8 mouse cellular contexts compared by ENCODE assay signal in genomic region chrX:94235190-94235555, GRCm38 (mm10). TPM values are rescaled to one million over a fixed set of nuclear protein-coding genes. Genes with fewer than 3 reads are reported as not detected.
DNase-seq lines count a peak whose midpoint lies in the region; ATAC-seq and TF ChIP-seq lines count a peak whose summit lies in the region.

No protein-coding gene starts in this region.

- no peaks in the 10 kb centered on the region for H3K36me3 ChIP-seq in heart, embryonic 13.5 days
- no peaks in the 10 kb centered on the region for H3K36me3 ChIP-seq in limb, embryonic 15.5 days

- H3K4me2 ChIP-seq in heart, embryonic 13.5 days, result peak overlapping the region; percentile 70
- peak overlapping the region; percentile 50 for H3K4me2 ChIP-seq in limb, embryonic 15.5 days

- no peaks in the 10 kb centered on the region for H3K4me1 ChIP-seq in heart, embryonic 13.5 days
- no peaks in the 10 kb centered on the region for H3K4me1 ChIP-seq in bone marrow, adult 2 months (ENCODE audit: control insufficient read depth, insufficient read depth, low read length)
- H3K4me1 ChIP-seq in limb, embryonic 15.5 days, result no peaks in the 10 kb centered on the region

- WGBS in heart, embryonic 13.5 days, result 9% methylated on average over 35 of the region's 35 CpGs
- 9% methylated on average over 33 of the region's 35 CpGs for WGBS in bone marrow, adult 2 months
- WGBS in limb, embryonic 15.5 days, result 8% methylated on average over 35 of the region's 35 CpGs

- peak overlapping the region; percentile 87 for H3K9ac ChIP-seq in heart, embryonic 13.5 days
- H3K9ac ChIP-seq in limb, embryonic 15.5 days, result peak overlapping the region; percentile 52

- TF ChIP-seq CTCF in bone marrow, adult 2 months (IDR thresholded peaks at IDR 0.05; ENCODE audit: control insufficient read depth, insufficient read depth, low read length), result no peak

- TF ChIP-seq POLR2A in bone marrow, adult 2 months (IDR thresholded peaks at IDR 0.05; ENCODE audit: borderline replicate concordance, control insufficient read depth, low read depth, low read length), result no peak

- no peak for DNase-seq in heart, postnatal 4 days
- peak; percentile 71 for DNase-seq in 3134 (ENCODE audit: extremely low read depth, insufficient read length, low spot score)
- peak; percentile 14 for DNase-seq in forelimb bud, embryonic 11.5 days (ENCODE audit: low read depth, low spot score)
- peak; percentile 56 for DNase-seq in neural tube, embryonic 10.5 days (ENCODE audit: extremely low spot score, low spot score)
- DNase-seq in gastrocnemius, postnatal 25 days, result no peak

- peak overlapping the region; percentile 75 for H3K4me3 ChIP-seq in heart, embryonic 13.5 days
- peak overlapping the region; percentile 83 for H3K4me3 ChIP-seq in bone marrow, adult 2 months (replicated peaks; ENCODE audit: control insufficient read depth, low read depth, low read length)
- H3K4me3 ChIP-seq in limb, embryonic 15.5 days, result peak overlapping the region; percentile 63

- ATAC-seq in heart, embryonic 13.5 days (ENCODE audit: extremely low read depth, insufficient number of reproducible peaks, low FRiP score, low TSS enrichment), result 0 out of 2 replicates have a peak, but pooled peaks have one; percentile 17
- ATAC-seq in limb, embryonic 15.5 days (ENCODE audit: insufficient number of reproducible peaks, low FRiP score, low TSS enrichment, low read depth), result no peak

- H3K27me3 ChIP-seq in heart, embryonic 13.5 days (replicated peaks), result peaks cover 69% of the 10 kb centered on the region
- peaks cover 46% of the 10 kb centered on the region for H3K27me3 ChIP-seq in limb, embryonic 15.5 days

- H3K27ac ChIP-seq in heart, embryonic 13.5 days (replicated peaks), result peak overlapping the region; percentile 88
- peak overlapping the region; percentile 96 for H3K27ac ChIP-seq in bone marrow, adult 2 months (ENCODE audit: control insufficient read depth, insufficient read depth, low read depth, low read length, poor library complexity)
- peak overlapping the region; percentile 86 for H3K27ac ChIP-seq in limb, embryonic 15.5 days

- no peaks in the 10 kb centered on the region for H3K9me3 ChIP-seq in heart, embryonic 13.5 days
- H3K9me3 ChIP-seq in limb, embryonic 15.5 days, result no peaks in the 10 kb centered on the region

RNA-seq across cellular contexts. Expression of gene Klhl15, which starts 0.8 kb away (rescaled TPM):
- polyA plus RNA-seq in heart, embryonic 13.5 days (2015; fragmentation: Nextera tagmentation; extraction: Ambion mirVana), result 3.8 and 4.4 TPM in 2 replicates
- 10 to 100 TPM; 11.3 to 12.0 TPM for total RNA-seq in heart, postnatal 4 days (2021)
- polyA plus RNA-seq in bone marrow, adult 2 months (2011; ENCODE audit: insufficient read depth, insufficient read length, low replicate concordance, missing spikeins), result 0.88 and 5.4 TPM in 2 replicates
- 8.3 and 9.9 TPM in 2 replicates for polyA plus RNA-seq in limb, embryonic 15.5 days (2015; fragmentation: Nextera tagmentation; extraction: Ambion mirVana)
- 1 to 10 TPM; 4.6 to 5.0 TPM for total RNA-seq in gastrocnemius, postnatal 25 days (2021)

RNA-seq across cellular contexts. Expression of gene Eif2s3x, which starts 22.5 kb away (rescaled TPM):
- polyA plus RNA-seq in heart, embryonic 13.5 days (2015; fragmentation: Nextera tagmentation; extraction: Ambion mirVana), result 50.5 and 56.1 TPM in 2 replicates
- total RNA-seq in heart, postnatal 4 days (2021), result 100 to 1,000 TPM; 130 to 205 TPM
- polyA plus RNA-seq in bone marrow, adult 2 months (2011; ENCODE audit: insufficient read depth, insufficient read length, low replicate concordance, missing spikeins), result 45.0 and 55.0 TPM in 2 replicates
- 67.4 and 74.5 TPM in 2 replicates for polyA plus RNA-seq in limb, embryonic 15.5 days (2015; fragmentation: Nextera tagmentation; extraction: Ambion mirVana)
- 100 to 1,000 TPM in 1 of 2 experiments, 10 to 100 TPM in 1; 81.6 to 122 TPM for total RNA-seq in gastrocnemius, postnatal 25 days (2021)

Comparison
In these comparisons a context has a peak if more than half of its experiments do, and no peak if none do; other contexts are left out.
1. DNase-seq: peak in 3134 (single experiment), forelimb bud, embryonic 11.5 days (single experiment) and neural tube, embryonic 10.5 days (single experiment); none in heart, postnatal 4 days (single experiment) and gastrocnemius, postnatal 25 days (single experiment).
2. Peak in every context shown above with its lines, with median percentiles within 50 percentile points of each other: H3K27ac ChIP-seq and H3K4me3 ChIP-seq.